Mouse (Mus musculus) adrenal gland, adult 8-10 months (tissue): ENCODE measurements around the gene Lgals4. TPM values are rescaled to one million over a fixed set of nuclear protein-coding genes. Genes with fewer than 3 reads are reported as not detected.
"Not testable (repeated sequence)": the region's sequence is repeated elsewhere in the genome, so short reads cannot be mapped to it uniquely, and the experiment has no call there.

Experiments
- DNase-seq: peaks from one replicate; pipeline ENCODE4 v3.0.0; 2022
- total RNA-seq, 4 experiments: library from RNA; stranded (reverse); gene quantifications; 2 replicates each; pipeline ENCODE4 v1.2.4; 2022

The Lgals4 gene
- total RNA-seq, 4 experiments from 2014 or later = 6.6 to 34.6 (median 18.8) TPM

GRCm38 (mm10) chr7:28865481-28866300 is 32.0 kb downstream of the Lgals4 start:
- peak; percentile 77 for DNase-seq

GRCm38 (mm10) chr7:28866769-28867507 is 33.3 kb downstream of the Lgals4 start:
- DNase-seq = no peak

GRCm38 (mm10) chr7:28867508-28868340 is 34.1 kb downstream of the Lgals4 start:
- peak; percentile 62 for DNase-seq

GRCm38 (mm10) chr7:28870901-28871664 is 37.4 kb downstream of the Lgals4 start:
- DNase-seq = no peak

- no peak for DNase-seq
These were observed 40.9 kb downstream of the Lgals4 start for GRCm38 (mm10) chr7:28874565-28874964.

GRCm38 (mm10) chr7:28876099-28876498 is 42.4 kb downstream of the Lgals4 start:
- DNase-seq = no peak

GRCm38 (mm10) chr7:28877155-28877554 is 43.5 kb downstream of the Lgals4 start:
- DNase-seq = no peak

- no peak for DNase-seq
These were observed 44.2 kb downstream of the Lgals4 start for GRCm38 (mm10) chr7:28877856-28878255.

- DNase-seq = no peak
These were observed 46.0 kb downstream of the Lgals4 start for GRCm38 (mm10) chr7:28879606-28880005.

- DNase-seq = no peak
These were observed 46.9 kb downstream of the Lgals4 start for GRCm38 (mm10) chr7:28880554-28880953.

- DNase-seq = no peak
These were observed 47.5 kb downstream of the Lgals4 start, which contains the start of gene Capn12 for GRCm38 (mm10) chr7:28881199-28881598. TSS of gene Capn12 (plus strand) at chr7:28881422.

- DNase-seq = no peak
These were observed 49.4 kb downstream of the Lgals4 start for GRCm38 (mm10) chr7:28883039-28883438.

- not testable (repeated sequence) for DNase-seq
These were observed 50.0 kb downstream of the Lgals4 start for GRCm38 (mm10) chr7:28883704-28884103.

GRCm38 (mm10) chr7:28886486-28886885 is 52.8 kb downstream of the Lgals4 start:
- no peak for DNase-seq

GRCm38 (mm10) chr7:28888701-28889161 is 55.1 kb downstream of the Lgals4 start:
- DNase-seq = no peak

Other genes with a start within 250 kb of the Lgals4 start
- gene Samd4b, start 235.7 kb upstream of the Lgals4 start, total RNA-seq = 10 to 100 TPM; 62.4 to 83.9 (median 73.4) TPM
- gene Pak4, start 235.7 kb upstream of the Lgals4 start, total RNA-seq = 10 to 100 TPM; 28.5 to 37.2 (median 34.0) TPM
- gene Acp7, start 202.5 kb upstream of the Lgals4 start, total RNA-seq = not detected
- 1 to 10 TPM; 2.5 to 3.4 (median 3.1) TPM for gene Fbxo27, start 141.0 kb upstream of the Lgals4 start, total RNA-seq
- 1 to 10 TPM; 4.5 to 9.9 (median 6.9) TPM for gene Fbxo17, start 117.0 kb upstream of the Lgals4 start, total RNA-seq
- gene Mrps12, start 92.0 kb upstream of the Lgals4 start, total RNA-seq = 10 to 100 TPM; 76.5 to 92.2 (median 83.3) TPM
- gene Sars2, start 91.9 kb upstream of the Lgals4 start, total RNA-seq = 10 to 100 TPM; 18.0 to 26.2 (median 20.3) TPM
- gene Ccer2, start 77.7 kb upstream of the Lgals4 start, total RNA-seq = not detected
- 10 to 100 TPM; 73.9 to 96.2 (median 84.3) TPM for gene Sirt2, start 67.1 kb upstream of the Lgals4 start, total RNA-seq
- gene Nfkbib, start 66.3 kb upstream of the Lgals4 start, total RNA-seq = 10 to 100 TPM; 32.0 to 52.2 (median 39.6) TPM
- 1 to 10 TPM; 1.9 to 4.4 (median 2.8) TPM for gene Rinl, start 44.9 kb upstream of the Lgals4 start, total RNA-seq
- gene Hnrnpl, start 25.3 kb upstream of the Lgals4 start, total RNA-seq = 100 to 1,000 TPM; 331 to 473 (median 439) TPM
- 100 to 1,000 TPM; 402 to 476 (median 431) TPM for gene Ech1, start 8.6 kb upstream of the Lgals4 start, total RNA-seq
- 1 to 10 TPM in 1 of 4 experiments, not detected in 3; 1.2 TPM for gene Lgals7, start 30.0 kb downstream of the Lgals4 start, total RNA-seq
- under 1 TPM in 3 of 4 experiments, not detected in 1; 0.12 to 0.16 (median 0.15) TPM for gene Capn12, start 47.6 kb downstream of the Lgals4 start, total RNA-seq
- 100 to 1,000 TPM; 184 to 285 (median 233) TPM for gene Actn4, start 128.5 kb downstream of the Lgals4 start, total RNA-seq
- gene Eif3k, start 148.0 kb downstream of the Lgals4 start, total RNA-seq = 100 to 1,000 TPM; 232 to 255 (median 240) TPM
- 1 to 10 TPM; 1.4 to 3.9 (median 1.8) TPM for gene Map4k1, start 148.2 kb downstream of the Lgals4 start, total RNA-seq